Mouse (Mus musculus) testis, adult 2 months (tissue): ENCODE measurements around the gene Malsu1. TPM values are rescaled to one million over a fixed set of nuclear protein-coding genes. Genes with fewer than 3 reads are reported as not detected.

ENCODE experiments used
- H3K27ac ChIP-seq: fragments of 200-500 bp; 2 replicates; pipeline ENCODE4 v1.5.1; 2012; ENCODE audit warnings: low read depth, low read length; ENCODE audit not compliant: control insufficient read depth, insufficient read depth
- H3K27me3 ChIP-seq: fragments of 200-500 bp; 2 replicates; pipeline ENCODE4 v1.6.1; 2012; ENCODE audit warnings: mild to moderate bottlenecking, low read length, moderate library complexity; ENCODE audit not compliant: control insufficient read depth, insufficient read depth
- H3K36me3 ChIP-seq: fragments of 200-500 bp; 2 replicates; pipeline ENCODE4 v1.6.1; 2012; ENCODE audit warnings: mild to moderate bottlenecking, low read length; ENCODE audit not compliant: control insufficient read depth, insufficient read depth
- H3K4me1 ChIP-seq: fragments of 200-500 bp; 2 replicates; pipeline ENCODE4 v1.6.1; 2012; ENCODE audit warnings: low read length; ENCODE audit not compliant: control insufficient read depth, insufficient read depth
- H3K4me3 ChIP-seq: fragments of 200-500 bp; 2 replicates; pipeline ENCODE4 v1.5.1; 2012; ENCODE audit warnings: low read depth, mild to moderate bottlenecking, low read length, moderate library complexity, mixed read lengths; ENCODE audit not compliant: control insufficient read depth
- CTCF ChIP-seq: fragments of 200-500 bp; IDR thresholded peaks from 2 replicates; pipeline ENCODE4 v1.5.1; 2012; ENCODE audit warnings: low read depth, mild to moderate bottlenecking, inconsistent platforms, low read length, moderate library complexity; ENCODE audit not compliant: control insufficient read depth, insufficient read depth, insufficient replicate concordance
- POLR2A ChIP-seq: fragments of 200-500 bp; IDR thresholded peaks from 2 replicates; pipeline ENCODE4 v1.6.1; 2012; ENCODE audit warnings: low read depth, mild to moderate bottlenecking, inconsistent platforms, low read length, moderate library complexity; ENCODE audit not compliant: control insufficient read depth
- polyA plus RNA-seq: library from polyadenylated mRNA; depleted of rRNA; stranded (reverse); fragments of >200 nt; gene quantifications from 2 replicates; pipeline ENCODE4 v1.2.3, GENCODE M21; 2012

Malsu1 gene
- polyA plus RNA-seq, 1 experiment, result 8.4 TPM

GRCm38 (mm10) chr6:49077894-49078293 lies 4.3 kb downstream of the Malsu1 start:
- Histone ChIP-seq H3K4me1 (peaks cover 6% of the 10 kb centered on the region), H3K27ac (no peak overlapping the region), H3K27me3 (no peaks in the 10 kb centered on the region), H3K36me3 (no peaks in the 10 kb centered on the region), H3K4me3 (no peak overlapping the region)
- TF ChIP-seq CTCF, result no peak
- TF ChIP-seq POLR2A, result no peak

DNA sequence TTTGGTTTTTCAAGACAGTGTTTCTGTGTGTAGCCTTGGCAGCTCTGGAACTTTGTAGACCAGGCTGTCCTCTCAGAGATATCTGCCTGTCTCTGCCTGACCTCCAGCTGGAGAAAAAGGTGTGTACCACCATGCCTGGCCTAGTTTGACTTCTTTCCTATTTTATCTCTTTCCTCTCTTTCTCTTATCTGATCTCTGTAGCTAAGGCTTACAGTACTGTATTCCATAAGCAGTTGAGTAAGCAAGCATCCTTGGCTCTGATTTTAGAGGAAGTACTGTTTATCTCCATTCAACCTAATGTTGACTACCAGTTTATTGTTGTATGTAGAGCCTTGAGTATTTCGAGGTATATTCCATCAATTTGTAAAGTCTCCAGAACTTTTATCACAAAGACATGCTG lies 5.7 kb downstream of the Malsu1 start:
- Histone ChIP-seq H3K4me3 (no peak overlapping the region), H3K4me1 (peaks cover 3% of the 10 kb centered on the region), H3K27ac (no peak overlapping the region), H3K27me3 (no peaks in the 10 kb centered on the region), H3K36me3 (no peaks in the 10 kb centered on the region)
- no peak for TF ChIP-seq POLR2A
- no peak for TF ChIP-seq CTCF

DNA sequence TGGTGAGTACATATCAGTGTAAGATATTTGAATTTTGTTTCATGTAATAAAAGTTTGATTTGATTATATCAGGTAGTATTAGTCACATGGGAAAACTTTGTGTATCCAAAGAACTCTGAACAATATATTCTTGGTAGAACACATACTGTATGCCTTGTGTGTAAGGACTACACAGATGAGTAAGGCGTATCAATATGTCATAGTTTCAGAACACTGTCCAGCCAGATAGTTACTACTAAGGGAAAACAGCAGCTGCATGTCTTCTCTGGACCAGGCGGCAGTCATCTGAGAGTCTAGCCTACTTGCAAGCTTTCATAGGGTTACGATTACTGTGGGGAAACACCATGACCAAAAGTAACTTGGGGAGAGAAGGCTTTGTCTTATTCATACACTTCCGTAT lies 9.4 kb downstream of the Malsu1 start:
- TF ChIP-seq POLR2A (no peak), CTCF (no peak)
- Histone ChIP-seq H3K36me3 (no peaks in the 10 kb centered on the region; the same call in 1 of the 2 replicates), H3K27ac (no peak overlapping the region), H3K4me3 (no peak overlapping the region), H3K27me3 (no peaks in the 10 kb centered on the region), H3K4me1 (no peaks in the 10 kb centered on the region)

DNA sequence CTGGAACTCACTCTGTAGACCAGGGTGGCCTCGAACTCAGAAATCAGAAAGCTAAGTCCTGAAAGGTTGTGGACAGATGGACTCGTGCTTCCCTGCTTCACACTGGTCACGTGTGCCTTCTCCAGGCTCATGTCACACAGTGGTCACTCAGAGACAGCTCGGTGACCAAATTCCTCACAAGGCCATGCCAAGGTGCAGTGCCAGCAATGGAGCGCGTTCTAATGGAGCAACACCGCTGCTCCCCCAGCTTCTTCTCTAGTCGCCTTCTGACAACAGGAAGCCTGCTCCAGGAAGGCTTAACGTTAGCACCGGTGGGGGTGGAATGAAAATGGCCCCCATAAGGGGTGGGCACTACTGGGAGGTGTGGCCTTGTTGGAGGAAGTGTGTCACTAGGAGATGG lies 21.4 kb downstream of the Malsu1 start:
- no peaks in the 10 kb centered on the region for H3K27me3 ChIP-seq
- no peaks in the 10 kb centered on the region for H3K36me3 ChIP-seq
- no peak overlapping the region for H3K27ac ChIP-seq
- H3K4me1 ChIP-seq, result peaks cover 2% of the 10 kb centered on the region; the same call in 1 of the 2 replicates
- TF ChIP-seq CTCF, result no peak
- no peak overlapping the region for H3K4me3 ChIP-seq

DNA sequence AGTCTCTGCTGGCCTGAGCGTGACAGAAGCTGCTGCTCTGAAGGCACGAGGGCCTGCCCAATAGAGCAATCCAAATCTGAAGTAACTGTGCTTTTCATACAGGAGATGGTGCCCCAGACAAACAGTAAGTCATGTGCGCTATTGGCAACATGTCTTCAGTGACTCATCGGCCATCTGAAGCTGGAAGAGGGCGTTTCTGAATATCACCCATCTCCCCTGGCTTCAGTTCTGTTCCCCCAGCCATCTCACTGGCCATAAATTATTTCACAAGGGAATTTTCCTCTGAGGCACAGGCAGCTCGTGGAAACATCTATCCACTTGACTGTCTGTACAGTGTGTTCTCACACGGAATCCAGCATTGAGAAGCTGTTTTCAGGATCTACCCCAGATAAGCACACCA lies 22.8 kb downstream of the Malsu1 start:
- Histone ChIP-seq H3K4me3 (no peak overlapping the region), H3K27ac (peak overlapping the region; percentile 91), H3K36me3 (no peaks in the 10 kb centered on the region), H3K4me1 (peaks cover 2% of the 10 kb centered on the region; the same call in 1 of the 2 replicates), H3K27me3 (no peaks in the 10 kb centered on the region)
- TF ChIP-seq CTCF (no peak), POLR2A (no peak)

DNA sequence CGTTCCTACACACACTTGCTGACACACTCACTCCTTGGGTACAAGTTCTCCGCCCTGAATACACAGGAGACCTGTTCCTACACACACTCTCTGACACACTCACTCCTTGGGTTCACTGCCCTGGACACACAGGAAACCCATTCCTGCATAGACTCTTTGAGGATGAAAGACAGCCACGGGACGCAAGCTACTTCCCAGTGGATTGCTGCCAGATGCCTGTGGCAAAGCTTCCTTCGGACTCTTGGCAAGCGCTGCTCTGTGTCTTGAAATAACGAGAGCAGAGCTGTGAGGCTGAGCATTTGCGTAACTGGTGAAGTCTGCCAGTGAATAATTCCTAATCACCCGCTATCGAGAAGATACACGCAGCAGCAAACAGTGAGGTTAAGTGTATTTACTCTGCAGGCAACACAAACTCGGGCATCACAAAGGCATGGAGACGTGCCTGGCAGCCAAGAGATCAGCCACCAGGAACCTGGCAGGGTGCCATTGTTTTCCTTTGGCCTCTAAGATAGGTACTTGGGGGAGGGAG lies 23.4 kb downstream of the Malsu1 start:
- H3K4me3 ChIP-seq, result no peak overlapping the region
- H3K27me3 ChIP-seq, result no peaks in the 10 kb centered on the region
- H3K4me1 ChIP-seq, result peaks cover 2% of the 10 kb centered on the region; the same call in 1 of the 2 replicates
- TF ChIP-seq POLR2A, result no peak
- TF ChIP-seq CTCF, result no peak
- H3K36me3 ChIP-seq, result no peaks in the 10 kb centered on the region
- peak overlapping the region; percentile 91 for H3K27ac ChIP-seq

- TF ChIP-seq CTCF (no peak), POLR2A (no peak)
- Histone ChIP-seq H3K4me3 (no peak overlapping the region), H3K36me3 (no peaks in the 10 kb centered on the region), H3K27me3 (no peaks in the 10 kb centered on the region), H3K4me1 (peaks cover 2% of the 10 kb centered on the region; the same call in 1 of the 2 replicates), H3K27ac (no peak overlapping the region)
Measured at GRCm38 (mm10) chr6:49097596-49098110, 24.1 kb downstream of the Malsu1 start.
